Mouse (Mus musculus): ENCODE measurements at regions not wholly inside any gene's neighbourhood (a gene's known extent, or its start where the extent isn't known, plus 50 kb on each side); places are given as distances from the start of the nearest gene placed in this dataset.
A peak's percentile ranks its signal among the peaks of the same experiment; 100 is the strongest.

GRCm38 (mm10) chr3:78077822-78078221, 1208.5 kb downstream of the Rapgef2 start:
- no peak for DNase-seq (ENCODE audit: low spot score in 2 of 2)

GRCm38 (mm10) chr3:78077275-78077674, 1209.0 kb downstream of the Rapgef2 start:
- DNase-seq (ENCODE audit: low spot score in 2 of 2), result no peak

- DNase-seq (ENCODE audit: low spot score in 2 of 2), result no peak
Measured at GRCm38 (mm10) chr3:78073040-78073439, 1213.3 kb downstream of the Rapgef2 start.

GRCm38 (mm10) chr3:78067113-78067639, 1219.1 kb downstream of the Rapgef2 start:
- no peak for DNase-seq (ENCODE audit: low spot score in 2 of 2)

GRCm38 (mm10) chr3:78066336-78066735, 1220.0 kb downstream of the Rapgef2 start:
- no peak for DNase-seq (ENCODE audit: low spot score in 2 of 2)

DNA sequence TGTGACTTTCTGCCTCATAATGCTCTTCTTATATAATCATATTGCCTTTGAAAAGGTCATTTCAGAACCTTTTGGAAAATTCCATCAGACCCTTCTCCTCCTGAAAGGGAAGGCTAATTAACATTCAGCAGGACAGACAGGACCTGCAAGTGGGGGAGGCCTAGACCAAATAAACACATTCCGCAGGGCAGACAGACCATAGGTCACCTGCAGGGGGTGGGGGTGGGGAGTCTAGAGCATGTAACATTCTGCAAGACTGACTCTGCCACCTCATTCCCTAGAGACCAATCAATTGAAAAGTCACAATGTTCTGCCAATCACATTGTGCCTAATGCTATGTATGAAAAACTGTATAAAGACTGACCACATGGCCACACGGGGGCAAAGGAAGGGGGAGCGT, 1223.8 kb downstream of the Rapgef2 start:
- DNase-seq (ENCODE audit: low spot score in 2 of 2), result no peak

DNA sequence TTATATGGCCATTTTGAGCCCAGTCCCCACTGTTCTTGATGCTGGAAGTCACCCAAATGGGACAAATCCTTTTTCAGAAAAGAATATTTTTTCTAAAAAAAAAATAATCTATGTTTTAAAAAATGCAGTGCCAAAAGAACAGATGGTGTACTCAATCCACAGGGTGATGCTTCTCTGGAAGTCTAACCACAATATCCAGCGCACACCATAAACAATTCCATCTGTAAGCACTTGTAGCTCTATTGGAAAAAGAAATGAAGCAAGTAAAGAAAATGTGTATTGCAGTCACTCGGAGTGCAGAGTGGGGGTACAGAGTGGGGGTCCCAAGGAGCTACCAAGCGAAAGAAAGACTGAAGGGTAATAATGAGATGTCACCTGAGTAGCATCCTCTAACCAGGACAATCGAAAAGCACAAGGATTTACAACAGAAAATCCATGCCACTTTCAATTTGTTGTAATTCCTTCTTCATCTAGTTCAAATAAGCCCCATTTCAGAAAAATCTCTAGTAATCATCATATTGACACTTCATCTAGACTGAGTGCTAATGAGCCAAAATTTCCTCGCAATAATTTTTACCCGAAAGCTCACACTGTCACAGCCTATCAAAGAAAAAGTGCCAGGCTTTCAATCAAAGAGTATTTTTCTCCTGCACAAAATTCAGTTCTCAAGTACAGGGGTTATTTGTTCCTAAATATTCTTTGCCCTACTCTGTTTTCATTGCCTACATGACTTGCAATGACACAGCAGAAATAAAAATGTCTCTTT, 1226.3 kb downstream of the Rapgef2 start:
- peak in 1 of 2 experiments; percentile 25 for DNase-seq (ENCODE audit: low spot score in 2 of 2)
